8 mouse cellular contexts compared by ENCODE assay signal in genomic region chr9:13245481-13245880, GRCm38 (mm10). TPM values are rescaled to one million over a fixed set of nuclear protein-coding genes. Genes with fewer than 3 reads are reported as not detected.
DNase-seq lines count a peak whose midpoint lies in the region; ATAC-seq and TF ChIP-seq lines count a peak whose summit lies in the region.

TSS of gene Jrkl (minus strand) at chr9:13245829.

- no peaks in the 10 kb centered on the region for H3K36me3 ChIP-seq in E14TG2a.4 (ENCODE audit: insufficient read depth, low read length)
- no peaks in the 10 kb centered on the region for H3K36me3 ChIP-seq in forebrain, embryonic 11.5 days (ENCODE audit: control insufficient read depth, insufficient read depth, low read length)
- no peaks in the 10 kb centered on the region for H3K36me3 ChIP-seq in lung, embryonic 15.5 days
- H3K36me3 ChIP-seq in neural tube, embryonic 15.5 days = no peaks in the 10 kb centered on the region

- WGBS in forebrain, embryonic 11.5 days = 6% methylated on average over 10 of the region's 10 CpGs
- 4% methylated on average over 10 of the region's 10 CpGs for WGBS in lung, embryonic 15.5 days
- WGBS in neural tube, embryonic 15.5 days = 5% methylated on average over 10 of the region's 10 CpGs

- intact Hi-C loops in heart, postnatal 36 days (cut with DNase I) = loop anchor here (2.0 to 10.0 kb wide), 3 partner anchors 405 to 1259 kb away; partner anchors contain the start of genes Cwc15 and Kdm4d

- H3K27me3 ChIP-seq in E14TG2a.4 (ENCODE audit: insufficient read depth, low read length) = no peaks in the 10 kb centered on the region
- H3K27me3 ChIP-seq in forebrain, embryonic 11.5 days (ENCODE audit: control insufficient read depth, insufficient read depth, low read length) = no peaks in the 10 kb centered on the region
- no peaks in the 10 kb centered on the region for H3K27me3 ChIP-seq in lung, embryonic 15.5 days
- no peaks in the 10 kb centered on the region for H3K27me3 ChIP-seq in neural tube, embryonic 15.5 days (replicated peaks)

- no peaks in the 10 kb centered on the region for H3K9me3 ChIP-seq in E14TG2a.4 (ENCODE audit: low read length)
- no peaks in the 10 kb centered on the region for H3K9me3 ChIP-seq in forebrain, embryonic 11.5 days (ENCODE audit: control insufficient read depth, low read length)
- no peaks in the 10 kb centered on the region for H3K9me3 ChIP-seq in lung, embryonic 15.5 days
- no peaks in the 10 kb centered on the region for H3K9me3 ChIP-seq in neural tube, embryonic 15.5 days (replicated peaks)

- H3K27ac ChIP-seq in brown adipose tissue, adult 24 weeks (replicated peaks; ENCODE audit: low read depth, low read length) = peak within 1 kb of the TSS; percentile 50
- H3K27ac ChIP-seq in forebrain, embryonic 11.5 days (ENCODE audit: low read depth, low read length) = 0 out of 2 replicates have a peak within 1 kb of the TSS, but pooled peaks have one; percentile 41
- peak within 1 kb of the TSS; percentile 90 for H3K27ac ChIP-seq in layer of hippocampus, adult 2 months
- H3K27ac ChIP-seq in lung, embryonic 15.5 days = peak within 1 kb of the TSS; percentile 74
- H3K27ac ChIP-seq in neural tube, embryonic 15.5 days (replicated peaks) = peak within 1 kb of the TSS; percentile 81

- H3K4me3 ChIP-seq in E14TG2a.4 (replicated peaks; ENCODE audit: low read length) = peak within 1 kb of the TSS; percentile 82
- H3K4me3 ChIP-seq in brown adipose tissue, adult 24 weeks (ENCODE audit: insufficient read depth, low read depth, low read length) = peak within 1 kb of the TSS; percentile 75
- peak within 1 kb of the TSS; percentile 57 for H3K4me3 ChIP-seq in forebrain, embryonic 11.5 days (ENCODE audit: low read depth, low read length)
- H3K4me3 ChIP-seq in layer of hippocampus, adult 2 months = peak within 1 kb of the TSS; percentile 76
- peak within 1 kb of the TSS; percentile 49 for H3K4me3 ChIP-seq in lung, embryonic 15.5 days
- H3K4me3 ChIP-seq in neural tube, embryonic 15.5 days (replicated peaks) = peak within 1 kb of the TSS; percentile 66

- H3K9ac ChIP-seq in forebrain, embryonic 11.5 days (ENCODE audit: low read length) = peak within 1 kb of the TSS; percentile 55
- peak within 1 kb of the TSS; percentile 46 for H3K9ac ChIP-seq in lung, embryonic 15.5 days
- H3K9ac ChIP-seq in neural tube, embryonic 15.5 days (replicated peaks) = peak within 1 kb of the TSS; percentile 53

- peak within 1 kb of the TSS; percentile 58 for H3K4me2 ChIP-seq in forebrain, embryonic 11.5 days (ENCODE audit: low read depth, low read length, severe bottlenecking)
- H3K4me2 ChIP-seq in lung, embryonic 15.5 days = peak within 1 kb of the TSS; percentile 57
- peak within 1 kb of the TSS; percentile 61 for H3K4me2 ChIP-seq in neural tube, embryonic 15.5 days

- 0 out of 2 replicates have a peak, but pooled peaks have one; percentile 25 for ATAC-seq in forebrain, embryonic 11.5 days (replicated peaks; ENCODE audit: low FRiP score)
- ATAC-seq in lung, embryonic 15.5 days (ENCODE audit: borderline replicate concordance, extremely low read depth, low FRiP score, low TSS enrichment) = no peak
- ATAC-seq in neural tube, embryonic 15.5 days (ENCODE audit: low FRiP score) = peak; percentile 28; the same call in 1 of the 2 replicates

- H3K4me1 ChIP-seq in E14TG2a.4 (replicated peaks; ENCODE audit: low read depth, low read length) = peaks cover 21% of the 10 kb centered on the region
- H3K4me1 ChIP-seq in brown adipose tissue, adult 24 weeks (ENCODE audit: control insufficient read depth, insufficient read depth, insufficient read length, low read length) = peaks cover 6% of the 10 kb centered on the region
- no peaks in the 10 kb centered on the region for H3K4me1 ChIP-seq in forebrain, embryonic 11.5 days (replicated peaks; ENCODE audit: control insufficient read depth, insufficient read depth, low read length)
- H3K4me1 ChIP-seq in lung, embryonic 15.5 days = peaks cover 20% of the 10 kb centered on the region
- H3K4me1 ChIP-seq in neural tube, embryonic 15.5 days = peaks cover 23% of the 10 kb centered on the region

- DNase-seq in forebrain, embryonic 11.5 days (ENCODE audit: low spot score) = peak; percentile 60
- peak; percentile 35 to 41 for DNase-seq in heart, postnatal 36 days
- DNase-seq in layer of hippocampus, adult 2 months (ENCODE audit: low spot score in 2 of 2) = no peak
- peak; percentile 20 to 35 for DNase-seq in thymus, adult 18-20 months

- no peak for TF ChIP-seq CTCF in E14TG2a.4 (conservative IDR thresholded peaks at IDR 0.05; ENCODE audit: low read length)
- no peak for TF ChIP-seq CTCF in layer of hippocampus, adult 2 months (conservative IDR thresholded peaks at IDR 0.05)

RNA-seq across cellular contexts. Expression of gene Jrkl, which starts in this region (rescaled TPM):
- 4.4 and 5.8 TPM in 2 replicates for polyA plus RNA-seq in brown adipose tissue, adult 24 weeks (2012; ENCODE audit: insufficient read depth, insufficient read length, missing spikeins)
- 8.6 and 9.0 TPM in 2 replicates for polyA plus RNA-seq in forebrain, embryonic 11.5 days (2014; fragmentation: Nextera tagmentation; extraction: Ambion mirVana)
- total RNA-seq in heart, postnatal 36 days (2021) = 1 to 10 TPM; 6.1 to 6.2 TPM
- 1 to 10 TPM; 8.6 to 9.2 TPM for total RNA-seq in layer of hippocampus, adult 2 months (2021)
- 10.0 and 10.1 TPM in 2 replicates for polyA plus RNA-seq in lung, embryonic 15.5 days (2015; fragmentation: Nextera tagmentation; extraction: Ambion mirVana)
- 9.6 and 10.2 TPM in 2 replicates for polyA plus RNA-seq in neural tube, embryonic 15.5 days (2015; fragmentation: Nextera tagmentation; extraction: Ambion mirVana)

Comparison
In these comparisons a context has a peak if more than half of its experiments do, and no peak if none do; other contexts are left out.
1. DNase-seq: peak in forebrain, embryonic 11.5 days (single experiment), heart, postnatal 36 days (2 of 2) and thymus, adult 18-20 months (2 of 2); none in layer of hippocampus, adult 2 months (0 of 2).
2. Peak in every context shown above with its lines, with median percentiles within 50 percentile points of each other: H3K4me3 ChIP-seq, H3K27ac ChIP-seq, H3K4me2 ChIP-seq and H3K9ac ChIP-seq.